Mouse (Mus musculus) right cerebral cortex, postnatal 4 days (tissue): Measurements from ENCODE around the gene Abcb8.
"Not testable (repeated sequence)": the region's sequence is repeated elsewhere in the genome, so short reads cannot be mapped to it uniquely, and the experiment has no call there.

Source experiments
- DNase-seq: peaks from one replicate; pipeline ENCODE4 v3.0.0-alpha.2; 2022

The Abcb8 gene

DNA sequence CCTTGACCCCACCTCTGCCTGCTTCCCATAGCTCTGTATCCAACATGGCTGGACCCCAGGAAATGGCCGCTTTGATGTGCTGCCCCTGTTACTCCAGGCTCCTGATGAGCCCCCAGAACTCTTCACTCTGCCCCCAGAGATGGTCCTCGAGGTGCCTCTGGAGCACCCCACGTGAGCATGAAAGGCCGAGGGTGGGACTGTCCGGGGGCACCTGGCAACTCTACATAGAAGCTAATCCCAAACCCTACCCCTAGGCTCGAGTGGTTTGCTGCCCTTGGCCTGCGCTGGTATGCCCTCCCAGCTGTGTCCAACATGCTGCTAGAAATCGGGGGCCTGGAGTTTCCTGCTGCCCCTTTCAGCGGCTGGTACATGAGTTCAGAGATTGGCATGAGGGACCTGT lies 23.7 kb upstream of the Abcb8 start:
- no peak for DNase-seq

DNA sequence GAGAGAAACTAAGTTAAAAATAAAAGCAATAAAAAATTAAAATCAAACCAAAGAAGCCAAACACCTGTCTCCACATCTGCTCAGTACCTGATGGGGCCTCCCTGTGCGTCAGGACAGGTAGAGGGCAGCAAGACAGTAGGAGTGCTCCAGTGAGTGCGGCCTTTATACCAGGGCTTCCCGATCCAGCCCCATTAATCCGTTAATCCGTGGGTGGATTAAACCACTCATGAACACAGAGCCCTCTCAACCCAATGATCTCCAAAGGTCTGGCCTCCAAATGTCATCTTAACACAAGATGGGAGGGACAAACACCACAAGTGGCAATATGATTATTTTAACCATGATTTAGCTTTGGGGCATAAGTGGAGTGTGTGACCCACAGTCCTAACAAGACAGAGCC lies 19.7 kb upstream of the Abcb8 start:
- DNase-seq = no peak

DNA sequence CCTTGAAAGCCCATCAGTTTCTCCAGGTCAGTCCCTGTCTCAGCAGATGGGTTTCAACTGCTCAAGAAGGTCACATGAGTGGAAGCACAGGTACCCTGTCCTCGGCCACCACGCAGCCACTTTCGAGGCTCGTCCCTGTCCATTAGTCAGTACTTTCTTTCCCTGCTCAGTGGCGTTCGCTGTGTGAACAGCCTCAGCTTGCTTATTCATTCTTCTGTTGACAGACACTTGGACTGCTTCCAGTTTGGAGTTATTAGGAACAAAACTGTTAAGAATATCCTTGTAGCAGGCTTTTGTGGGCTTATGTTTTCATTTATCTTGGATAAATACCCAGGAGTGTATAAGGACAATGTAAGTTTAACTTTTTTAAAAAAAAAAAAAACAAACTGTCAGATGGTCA lies 19.2 kb upstream of the Abcb8 start:
- DNase-seq = no peak

DNA sequence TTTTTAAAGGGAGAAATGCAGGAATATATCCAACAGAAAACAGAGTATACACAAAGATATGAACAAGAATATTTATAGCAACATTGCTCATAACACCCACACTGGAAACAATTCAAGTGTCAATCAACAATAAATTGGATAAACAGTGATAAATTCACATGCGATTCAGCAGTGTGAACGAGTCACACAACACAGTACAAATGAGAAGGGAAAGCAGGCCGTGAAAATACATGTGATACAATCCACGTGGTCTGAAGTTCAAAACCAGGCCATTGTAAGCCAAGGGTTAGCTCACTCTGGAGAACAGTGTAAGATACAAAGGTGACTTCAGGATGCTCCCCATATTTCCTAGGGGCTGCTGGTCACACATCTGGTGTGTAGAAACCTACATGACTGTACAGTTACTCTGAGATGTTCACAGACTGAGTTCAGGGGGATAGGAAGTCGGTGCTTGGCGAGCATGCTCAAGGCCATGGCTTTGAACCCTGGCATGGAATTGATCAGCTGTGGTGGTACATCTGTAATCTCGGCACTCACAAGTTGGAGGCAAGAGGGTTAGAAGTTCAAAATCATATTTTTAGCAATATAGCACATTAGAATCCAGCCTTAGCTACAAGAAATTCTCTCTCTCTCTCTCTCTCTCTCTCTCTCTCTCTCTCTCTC lies 18.7 kb upstream of the Abcb8 start:
- DNase-seq = no peak

GRCm38 (mm10) chr5:24378700-24379099 lies 14.8 kb upstream of the Abcb8 start:
- no peak for DNase-seq

GRCm38 (mm10) chr5:24379501-24379900 lies 14.0 kb upstream of the Abcb8 start:
- DNase-seq = no peak

- no peak for DNase-seq
These were observed 13.0 kb upstream of the Abcb8 start for GRCm38 (mm10) chr5:24380499-24380898.

DNA sequence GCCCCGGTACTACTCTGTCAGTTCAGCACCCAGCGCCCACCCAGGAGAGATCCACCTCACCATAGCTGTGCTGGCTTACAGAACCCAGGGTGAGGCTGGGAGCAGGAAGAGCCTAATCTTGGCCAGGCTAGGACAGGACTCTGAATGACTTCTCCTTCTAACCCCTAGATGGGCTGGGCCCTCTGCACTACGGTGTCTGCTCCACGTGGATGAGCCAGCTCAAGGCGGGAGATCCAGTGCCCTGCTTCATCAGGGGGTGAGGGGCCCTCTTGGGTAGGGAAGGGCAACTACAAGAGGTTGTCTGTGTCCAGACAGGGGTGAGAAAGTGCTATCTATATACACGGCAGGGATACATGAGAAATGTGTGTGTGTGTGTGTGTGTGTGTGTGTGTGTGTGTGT lies 12.0 kb upstream of the Abcb8 start:
- no peak for DNase-seq

- no peak for DNase-seq
These were observed 11.5 kb upstream of the Abcb8 start for GRCm38 (mm10) chr5:24381988-24382387.

DNA sequence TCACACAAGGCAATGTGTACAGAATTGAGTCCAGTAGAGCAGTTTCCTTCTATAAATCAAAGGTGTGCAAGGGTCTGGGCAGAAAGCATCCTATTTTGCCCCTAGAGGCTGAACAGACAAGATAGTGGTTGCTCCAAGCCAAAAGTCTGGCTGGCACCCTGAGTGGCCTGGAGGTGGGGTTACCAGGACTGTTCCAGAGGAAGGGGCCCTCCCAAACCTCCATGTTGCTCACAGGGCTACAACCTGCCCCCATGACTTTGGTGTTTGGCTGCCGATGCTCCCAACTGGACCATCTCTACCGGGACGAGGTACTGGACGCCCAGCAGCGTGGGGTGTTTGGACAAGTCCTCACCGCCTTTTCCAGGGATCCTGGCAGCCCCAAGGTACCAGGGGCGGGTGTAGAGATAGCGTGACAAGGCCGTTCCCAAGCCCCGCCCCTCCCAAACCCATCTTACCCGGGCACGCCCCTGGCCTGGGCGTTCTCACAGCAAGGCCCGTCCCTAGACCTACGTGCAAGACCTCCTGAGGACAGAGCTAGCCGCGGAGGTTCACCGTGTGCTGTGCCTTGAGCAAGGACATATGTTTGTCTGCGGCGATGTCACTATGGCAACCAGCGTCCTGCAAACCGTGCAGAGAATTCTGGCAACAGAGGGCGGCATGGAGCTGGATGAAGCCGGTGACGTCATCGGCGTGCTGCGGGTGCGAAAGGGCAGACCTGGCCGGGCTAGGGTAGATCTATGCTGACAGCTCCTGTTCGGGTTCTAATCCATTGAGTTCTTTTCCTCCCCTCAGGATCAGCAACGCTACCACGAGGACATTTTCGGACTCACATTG lies 10.2 kb upstream of the Abcb8 start:
- DNase-seq = peak; percentile 92

DNA sequence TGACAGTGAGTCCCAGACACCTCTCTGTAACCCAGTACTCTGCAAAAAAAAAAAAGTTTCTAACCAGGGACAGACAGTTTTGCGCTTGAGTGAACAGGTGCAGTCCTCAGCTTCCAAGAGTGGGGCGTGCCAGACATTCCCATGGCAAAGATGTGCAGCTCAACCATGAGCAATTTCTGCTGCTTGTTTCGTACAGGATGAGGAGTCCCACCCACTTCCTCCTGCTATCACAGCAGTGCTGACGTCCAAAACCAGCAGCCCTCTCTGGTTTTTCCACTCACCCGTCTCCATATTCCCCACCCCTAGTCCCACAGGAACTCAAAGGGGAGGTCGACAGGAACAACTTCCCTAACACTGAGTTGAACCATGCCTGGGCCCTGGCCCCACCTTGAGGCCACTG lies 9.1 kb upstream of the Abcb8 start:
- DNase-seq = no peak

- DNase-seq = no peak
These were observed 8.1 kb upstream of the Abcb8 start for GRCm38 (mm10) chr5:24385374-24385773.

GRCm38 (mm10) chr5:24385887-24386550 lies 7.4 kb upstream of the Abcb8 start:
- no peak for DNase-seq

DNA sequence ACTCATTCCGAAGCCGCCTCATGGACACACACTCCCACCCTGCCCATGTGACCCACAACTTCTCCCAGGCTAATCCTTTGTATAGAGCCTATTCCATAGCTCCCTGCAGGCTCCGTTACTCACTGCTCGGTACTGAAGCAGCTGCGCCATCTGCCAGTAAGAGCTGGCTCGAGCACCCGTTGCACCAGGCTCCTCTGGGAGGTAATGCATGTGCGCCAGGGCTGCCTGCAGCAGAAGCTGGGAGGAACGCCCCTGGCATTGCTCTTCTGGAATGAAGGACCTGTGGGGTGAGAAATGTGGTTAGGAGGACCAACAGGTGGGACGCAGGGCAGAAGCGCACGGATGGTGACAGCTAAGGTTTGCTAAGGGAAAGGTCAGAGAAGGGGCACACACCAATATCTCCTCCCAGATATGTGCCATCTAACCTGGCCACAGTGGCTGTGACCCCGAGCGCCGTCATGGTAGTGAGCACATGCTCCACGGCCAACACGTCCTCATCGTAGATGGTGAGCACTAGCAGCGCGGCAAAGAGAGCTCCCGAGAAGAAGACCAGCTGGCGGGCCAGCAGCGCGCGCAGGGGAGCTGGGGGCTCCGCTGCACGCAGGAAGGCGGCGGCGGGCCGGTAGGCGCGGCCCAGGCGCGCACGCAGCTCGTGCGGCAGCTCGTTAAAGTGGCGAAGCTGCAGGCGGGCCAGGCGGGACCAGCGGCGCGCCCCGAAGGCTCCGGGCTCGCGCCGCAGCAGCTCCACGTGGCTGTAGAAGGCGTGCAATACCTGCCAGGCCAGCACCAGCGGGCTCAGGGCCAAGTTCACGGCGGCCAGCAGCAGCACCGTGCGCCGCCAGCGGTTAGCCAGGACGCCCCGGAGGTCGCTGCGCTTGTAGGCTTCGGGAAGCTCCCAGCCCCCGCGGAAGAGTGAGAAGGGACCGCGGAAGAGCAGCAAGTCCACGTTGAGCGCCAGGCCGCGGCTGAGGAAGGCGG lies 5.9 kb upstream of the Abcb8 start:
- DNase-seq = peak; percentile 61

DNA sequence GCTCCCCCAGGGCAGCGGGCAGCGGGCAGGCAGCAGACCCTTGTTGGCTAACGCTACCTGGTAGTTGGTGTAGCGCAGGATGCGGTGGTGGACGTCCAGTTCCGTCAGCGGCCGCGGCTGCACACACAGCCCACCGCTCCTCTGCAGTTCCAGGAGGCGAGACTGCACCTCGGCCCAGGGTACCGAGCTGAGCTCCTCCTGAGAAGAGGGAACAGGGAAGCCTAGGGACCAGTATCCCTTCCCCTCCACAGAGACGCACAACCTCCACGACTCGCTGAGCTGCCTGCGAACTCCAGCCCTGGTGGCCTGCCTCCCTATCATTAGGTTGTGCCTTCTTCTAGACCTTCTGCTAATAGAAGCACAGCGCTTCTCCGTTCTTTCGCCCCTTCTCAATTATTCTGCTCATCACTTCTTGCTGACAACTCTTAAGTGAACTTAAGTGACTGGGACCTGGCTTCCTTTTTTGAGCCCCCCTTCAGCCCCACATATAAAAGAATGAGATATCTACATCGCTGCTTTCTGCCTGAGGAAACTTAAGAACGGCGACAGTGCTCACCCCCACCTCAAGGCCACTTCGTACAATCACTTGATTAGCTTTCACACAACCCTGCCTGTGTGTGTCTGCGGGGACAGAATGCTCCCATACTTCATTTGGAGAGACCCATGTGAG lies 5.1 kb upstream of the Abcb8 start:
- no peak for DNase-seq

DNA sequence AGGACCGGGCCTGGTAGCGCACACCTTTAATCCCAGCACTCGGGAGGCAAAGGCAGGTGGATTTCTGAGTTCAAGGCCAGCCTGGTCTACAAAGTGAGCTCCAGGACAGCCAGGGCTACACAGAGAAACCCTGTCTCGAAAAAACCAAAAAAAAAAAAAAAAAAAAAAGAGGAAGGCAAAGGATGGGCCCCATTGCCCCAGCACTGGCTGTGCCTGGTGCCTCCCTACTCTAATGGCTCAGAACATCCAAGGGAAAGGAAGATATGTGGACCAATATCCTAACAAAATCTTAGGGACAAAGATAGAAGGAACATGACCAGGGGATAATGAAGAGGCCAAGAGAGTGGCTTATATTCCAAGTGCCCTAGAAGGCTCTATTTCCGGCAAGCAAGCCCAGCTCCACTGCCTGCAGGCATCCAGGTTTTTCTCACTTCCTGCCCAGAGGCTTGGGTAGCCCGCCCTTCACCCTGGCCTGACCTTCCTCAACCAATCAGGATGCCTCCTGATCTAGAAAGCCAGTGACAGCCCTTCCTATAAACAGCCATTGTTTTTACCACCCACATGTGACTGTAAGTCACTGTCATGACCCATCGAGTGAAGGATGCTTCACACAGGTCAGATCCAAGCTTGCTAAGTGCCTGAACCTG lies 4.3 kb upstream of the Abcb8 start:
- no peak for DNase-seq

GRCm38 (mm10) chr5:24389658-24390020 lies 3.8 kb upstream of the Abcb8 start:
- DNase-seq = no peak

- DNase-seq = no peak
These were observed 1.6 kb upstream of the Abcb8 start, which contains the start of gene Atg9b for GRCm38 (mm10) chr5:24391864-24392263. Atg9b (minus strand) TSS chr5:24392143.

- no peak for DNase-seq
These were observed 739 bp upstream of the Abcb8 start for GRCm38 (mm10) chr5:24392724-24393123.

DNA sequence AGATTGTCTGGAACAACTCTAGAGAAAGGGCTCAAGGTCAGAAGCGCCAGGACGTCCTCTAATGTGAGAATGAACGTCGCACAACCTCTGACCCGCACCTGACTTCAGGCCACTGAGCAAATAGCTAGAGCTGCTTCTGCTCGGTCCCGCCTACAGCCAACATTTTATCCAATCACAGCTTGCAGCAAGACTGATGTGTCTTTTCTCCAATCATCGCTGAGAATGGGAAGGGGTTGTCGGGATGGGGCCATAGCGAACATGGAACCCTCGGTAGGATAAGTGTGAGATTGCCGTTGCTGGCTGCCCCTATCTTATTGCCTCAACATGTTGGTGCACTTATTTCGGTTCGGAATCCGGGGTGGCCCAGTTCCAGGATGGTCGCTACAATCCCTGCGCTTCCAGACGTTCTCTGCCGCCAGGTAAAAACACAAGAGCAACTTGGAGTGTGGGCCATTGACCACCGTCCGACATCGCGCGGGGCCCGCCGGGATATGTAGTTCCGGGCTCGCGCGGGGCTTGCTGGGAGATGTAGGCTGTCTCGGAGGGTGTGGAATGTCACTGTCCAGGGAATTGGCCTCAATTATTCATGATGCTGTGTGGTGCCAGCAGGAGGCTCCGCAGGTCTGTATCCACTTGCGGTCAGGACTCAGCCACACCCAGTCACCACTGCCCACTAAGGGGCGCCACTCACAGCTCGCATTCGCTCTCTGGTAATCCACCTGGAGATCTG lies 867 bp downstream of the Abcb8 start:
- DNase-seq = peak; percentile 88

GRCm38 (mm10) chr5:24396254-24396653 lies 2.8 kb downstream of the Abcb8 start:
- DNase-seq = not testable (repeated sequence)
